Mouse (Mus musculus) kidney, embryonic 15.5 days (tissue): ENCODE results near the gene Ccdc6. TPM values are rescaled to one million over a fixed set of nuclear protein-coding genes. Genes with fewer than 3 reads are reported as not detected.

Experiments
- ATAC-seq: fragments of 200-750 bp; cut with Nextera tagmentation; replicated peaks from 2 replicates; pipeline ENCODE4 v1.8.0; 2017; ENCODE audit warnings: moderate TSS enrichment; ENCODE audit not compliant: low FRiP score
- H3K27ac ChIP-seq: fragments of 300-500 bp; sonication (generic); 2 replicates; pipeline ENCODE4 v1.5.1; 2015; ENCODE audit warnings: mild to moderate bottlenecking, inconsistent platforms
- H3K27me3 ChIP-seq: fragments of 300-500 bp; sonication (generic); 2 replicates; pipeline ENCODE4 v1.6.1; 2015; ENCODE audit warnings: inconsistent platforms
- H3K36me3 ChIP-seq: fragments of 300-500 bp; sonication (generic); 2 replicates; pipeline ENCODE4 v1.6.1; 2015; ENCODE audit warnings: inconsistent platforms
- H3K4me1 ChIP-seq: fragments of 300-500 bp; sonication (generic); 2 replicates; pipeline ENCODE4 v1.6.1; 2015; ENCODE audit warnings: inconsistent platforms
- H3K4me2 ChIP-seq: fragments of 300-500 bp; sonication (generic); 2 replicates; pipeline ENCODE4 v1.6.1; 2015; ENCODE audit warnings: moderate library complexity, mild to moderate bottlenecking, inconsistent platforms
- H3K4me3 ChIP-seq: fragments of 300-500 bp; sonication (generic); replicated peaks from 2 replicates; pipeline ENCODE4 v1.5.1; 2015; ENCODE audit warnings: mild to moderate bottlenecking, inconsistent platforms
- H3K9ac ChIP-seq: fragments of 300-500 bp; sonication (generic); 2 replicates; pipeline ENCODE4 v1.6.1; 2015; ENCODE audit warnings: mild to moderate bottlenecking, inconsistent platforms
- H3K9me3 ChIP-seq: fragments of 300-500 bp; sonication (generic); replicated peaks from 2 replicates; pipeline ENCODE4 v1.6.1; 2016; ENCODE audit warnings: inconsistent platforms
- WGBS: fragments of 180-500 bp; shearing (Covaris S2); methylation state at CpG from one replicate; pipeline ENCODE4 v1.1.7; 2015; ENCODE audit warnings: mixed read lengths; 5-methylcytosine and 5-hydroxymethylcytosine counted together
- polyA plus RNA-seq: library from polyadenylated mRNA; unstranded; fragments of >200 nt; fragmentation: Nextera tagmentation; extraction: Ambion mirVana; gene quantifications from 2 replicates; pipeline ENCODE4 v1.2.1, GENCODE M21; 2015

The Ccdc6 gene
- polyA plus RNA-seq, 1 experiment from 2014 or later: 22.9 TPM

- Histone ChIP-seq H3K9ac (no peak overlapping the region), H3K27ac (no peak overlapping the region), H3K4me1 (peaks cover 50% of the 10 kb centered on the region), H3K27me3 (no peaks in the 10 kb centered on the region), H3K9me3 (0 out of 2 replicates have a peak, but pooled peaks cover 3% of the 10 kb centered on the region), H3K4me3 (no peak overlapping the region), H3K36me3 (peaks cover 65% of the 10 kb centered on the region), H3K4me2 (no peak overlapping the region)
- 82% methylated on average over 16 of the region's 16 CpGs for WGBS
- no peak for ATAC-seq
Measured at GRCm38 (mm10) chr10:70153810-70154209, 56.9 kb downstream of the Ccdc6 start.

GRCm38 (mm10) chr10:70156431-70157165 lies 59.7 kb downstream of the Ccdc6 start:
- Histone ChIP-seq H3K9ac (no peak overlapping the region), H3K36me3 (peaks cover 48% of the 10 kb centered on the region), H3K4me1 (peaks cover 36% of the 10 kb centered on the region), H3K27ac (no peak overlapping the region), H3K4me3 (no peak overlapping the region), H3K9me3 (0 out of 2 replicates have a peak, but pooled peaks cover 3% of the 10 kb centered on the region), H3K4me2 (no peak overlapping the region), H3K27me3 (no peaks in the 10 kb centered on the region)
- no peak for ATAC-seq
- WGBS: 86% methylated on average over 3 of the region's 3 CpGs

- H3K36me3 ChIP-seq: peaks cover 36% of the 10 kb centered on the region
- H3K4me3 ChIP-seq: no peak overlapping the region
- 50% methylated on average over 12 of the region's 12 CpGs for WGBS
- ATAC-seq: no peak
- H3K9ac ChIP-seq: no peak overlapping the region
- no peaks in the 10 kb centered on the region for H3K27me3 ChIP-seq
- H3K9me3 ChIP-seq: 0 out of 2 replicates have a peak, but pooled peaks cover 3% of the 10 kb centered on the region
- H3K4me1 ChIP-seq: peaks cover 43% of the 10 kb centered on the region
- peak overlapping the region; percentile 54; the same call in 1 of the 2 replicates for H3K27ac ChIP-seq
- H3K4me2 ChIP-seq: no peak overlapping the region
Measured at GRCm38 (mm10) chr10:70159651-70160320, 62.9 kb downstream of the Ccdc6 start.

- Histone ChIP-seq H3K9ac (no peak overlapping the region), H3K27ac (no peak overlapping the region), H3K4me2 (no peak overlapping the region), H3K27me3 (no peaks in the 10 kb centered on the region), H3K36me3 (peaks cover 26% of the 10 kb centered on the region), H3K4me1 (peaks cover 53% of the 10 kb centered on the region), H3K4me3 (no peak overlapping the region), H3K9me3 (0 out of 2 replicates have a peak, but pooled peaks cover 3% of the 10 kb centered on the region)
- WGBS: 87% methylated on average over 12 of the region's 12 CpGs
- no peak for ATAC-seq
Measured at GRCm38 (mm10) chr10:70160811-70161210, 63.9 kb downstream of the Ccdc6 start.

- H3K4me3 ChIP-seq: no peak overlapping the region
- peaks cover 58% of the 10 kb centered on the region for H3K4me1 ChIP-seq
- no peak for ATAC-seq
- no peak overlapping the region for H3K27ac ChIP-seq
- 0 out of 2 replicates have a peak, but pooled peaks cover 3% of the 10 kb centered on the region for H3K9me3 ChIP-seq
- H3K9ac ChIP-seq: no peak overlapping the region
- H3K27me3 ChIP-seq: no peaks in the 10 kb centered on the region
- H3K36me3 ChIP-seq: peaks cover 19% of the 10 kb centered on the region
- 76% methylated on average over 14 of the region's 14 CpGs for WGBS
- H3K4me2 ChIP-seq: no peak overlapping the region
Measured at GRCm38 (mm10) chr10:70161504-70161903, 64.6 kb downstream of the Ccdc6 start.

GRCm38 (mm10) chr10:70163681-70164080 lies 66.8 kb downstream of the Ccdc6 start:
- peaks cover 63% of the 10 kb centered on the region for H3K4me1 ChIP-seq
- H3K4me3 ChIP-seq: no peak overlapping the region
- no peak overlapping the region for H3K9ac ChIP-seq
- H3K27ac ChIP-seq: peak overlapping the region; percentile 63
- ATAC-seq: peak; percentile 35; the same call in 1 of the 2 replicates
- no peaks in the 10 kb centered on the region for H3K27me3 ChIP-seq
- H3K4me2 ChIP-seq: 0 out of 2 replicates have a peak overlapping the region, but pooled peaks have one; percentile 2
- H3K9me3 ChIP-seq: no peaks in the 10 kb centered on the region
- H3K36me3 ChIP-seq: peaks cover 23% of the 10 kb centered on the region
- WGBS: 40% methylated on average over 5 of the region's 5 CpGs

GRCm38 (mm10) chr10:70165877-70166276 lies 69.0 kb downstream of the Ccdc6 start:
- WGBS: 33% methylated on average over 6 of the region's 6 CpGs

GRCm38 (mm10) chr10:70166427-70166826 lies 69.5 kb downstream of the Ccdc6 start:
- no peak overlapping the region for H3K27ac ChIP-seq
- WGBS: 86% methylated on average over 5 of the region's 5 CpGs
- ATAC-seq: no peak
- peaks cover 57% of the 10 kb centered on the region for H3K4me1 ChIP-seq
- no peak overlapping the region for H3K4me3 ChIP-seq
- no peaks in the 10 kb centered on the region for H3K27me3 ChIP-seq
- H3K36me3 ChIP-seq: peaks cover 46% of the 10 kb centered on the region
- H3K9me3 ChIP-seq: no peaks in the 10 kb centered on the region
- H3K4me2 ChIP-seq: no peak overlapping the region
- no peak overlapping the region for H3K9ac ChIP-seq

More at GRCm38 (mm10) chr10:70165877-70166276, 69.0 kb downstream of the Ccdc6 start:
- Histone ChIP-seq H3K36me3 (peaks cover 43% of the 10 kb centered on the region), H3K9ac (no peak overlapping the region), H3K4me2 (no peak overlapping the region), H3K9me3 (no peaks in the 10 kb centered on the region), H3K27me3 (no peaks in the 10 kb centered on the region), H3K4me1 (peaks cover 57% of the 10 kb centered on the region), H3K27ac (no peak overlapping the region), H3K4me3 (no peak overlapping the region)
- no peak for ATAC-seq

- no peaks in the 10 kb centered on the region for H3K27me3 ChIP-seq
- ATAC-seq: no peak
- H3K4me3 ChIP-seq: no peak overlapping the region
- H3K36me3 ChIP-seq: peaks cover 54% of the 10 kb centered on the region
- H3K9ac ChIP-seq: no peak overlapping the region
- H3K4me1 ChIP-seq: peaks cover 57% of the 10 kb centered on the region
- no peak overlapping the region for H3K4me2 ChIP-seq
- no peak overlapping the region for H3K27ac ChIP-seq
- no peaks in the 10 kb centered on the region for H3K9me3 ChIP-seq
- 37% methylated on average over 11 of the region's 11 CpGs for WGBS
Measured at GRCm38 (mm10) chr10:70167625-70168024, 70.7 kb downstream of the Ccdc6 start.

GRCm38 (mm10) chr10:70168396-70168795 lies 71.5 kb downstream of the Ccdc6 start:
- Histone ChIP-seq H3K36me3 (peaks cover 55% of the 10 kb centered on the region), H3K27me3 (no peaks in the 10 kb centered on the region), H3K9me3 (no peaks in the 10 kb centered on the region), H3K4me3 (no peak overlapping the region), H3K9ac (no peak overlapping the region), H3K27ac (peak overlapping the region; percentile 55; the same call in 1 of the 2 replicates), H3K4me1 (peaks cover 51% of the 10 kb centered on the region), H3K4me2 (no peak overlapping the region)
- 36% methylated on average over 13 of the region's 13 CpGs for WGBS
- ATAC-seq: peak; percentile 75

GRCm38 (mm10) chr10:70169044-70169443 lies 72.1 kb downstream of the Ccdc6 start:
- no peak for ATAC-seq
- Histone ChIP-seq H3K9me3 (no peaks in the 10 kb centered on the region), H3K4me1 (peaks cover 49% of the 10 kb centered on the region), H3K36me3 (peaks cover 55% of the 10 kb centered on the region), H3K27ac (peak overlapping the region; percentile 55; the same call in 1 of the 2 replicates), H3K4me2 (no peak overlapping the region), H3K27me3 (no peaks in the 10 kb centered on the region), H3K9ac (no peak overlapping the region), H3K4me3 (no peak overlapping the region)
- 65% methylated on average over 18 of the region's 18 CpGs for WGBS

GRCm38 (mm10) chr10:70173314-70173713 lies 76.4 kb downstream of the Ccdc6 start:
- Histone ChIP-seq H3K9me3 (no peaks in the 10 kb centered on the region), H3K4me3 (no peak overlapping the region), H3K36me3 (peaks cover 77% of the 10 kb centered on the region), H3K27me3 (no peaks in the 10 kb centered on the region), H3K4me2 (no peak overlapping the region), H3K4me1 (peaks cover 31% of the 10 kb centered on the region; the same call in 1 of the 2 replicates), H3K27ac (no peak overlapping the region), H3K9ac (no peak overlapping the region)
- 61% methylated on average over 3 of the region's 3 CpGs for WGBS
- no peak for ATAC-seq
